ENCODE assay signal across 26 mouse cellular contexts in genomic region chr14:121967095-121967494, GRCm38 (mm10). TPM values are rescaled to one million over a fixed set of nuclear protein-coding genes. Genes with fewer than 3 reads are reported as not detected.
DNase-seq lines count a peak whose midpoint lies in the region; ATAC-seq and TF ChIP-seq lines count a peak whose summit lies in the region.
"Had no signal": no experiment of that assay in that cellular context is flagged by ENCODE, and none has a peak within 500 bp of the region (broad histone marks: within the 10 kb centered on the region; RNA-seq: fewer than 3 reads in every experiment).

No protein-coding gene starts in this region.

- H3K4me2 ChIP-seq in liver, embryonic 11.5 days: no peak overlapping the region
- H3K4me2 ChIP-seq in liver, postnatal 0 days (ENCODE audit: low read depth, low read length): no peak overlapping the region
- no peak overlapping the region for H3K4me2 ChIP-seq in intestine, postnatal 0 days (replicated peaks; ENCODE audit: low read depth)
- no peak overlapping the region for H3K4me2 ChIP-seq in stomach, embryonic 16.5 days (ENCODE audit: low read depth, low read length)
- H3K4me2 ChIP-seq: embryonic facial prominence, embryonic 13.5 days; forebrain, embryonic 12.5 days; forebrain, embryonic 15.5 days; heart, embryonic 13.5 days; hindbrain, embryonic 14.5 days had no signal

- no peak overlapping the region for H3K9ac ChIP-seq in liver, embryonic 11.5 days (ENCODE audit: low read depth, low read length)
- no peak overlapping the region for H3K9ac ChIP-seq in liver, postnatal 0 days (replicated peaks)
- no peak overlapping the region for H3K9ac ChIP-seq in intestine, postnatal 0 days (ENCODE audit: low read depth, low read length)
- no peak overlapping the region for H3K9ac ChIP-seq in stomach, embryonic 16.5 days (ENCODE audit: low read length)
- H3K9ac ChIP-seq: embryonic facial prominence, embryonic 13.5 days; forebrain, embryonic 12.5 days; forebrain, embryonic 15.5 days; heart, embryonic 13.5 days; hindbrain, embryonic 14.5 days had no signal

- peaks cover 22% of the 10 kb centered on the region for H3K4me1 ChIP-seq in liver, embryonic 11.5 days (replicated peaks; ENCODE audit: control insufficient read depth, insufficient read depth, low read length)
- H3K4me1 ChIP-seq in liver, postnatal 0 days (ENCODE audit: insufficient read depth): peaks cover 6% of the 10 kb centered on the region
- no peaks in the 10 kb centered on the region for H3K4me1 ChIP-seq in intestine, postnatal 0 days (replicated peaks; ENCODE audit: control insufficient read depth, insufficient read depth, low read length)
- H3K4me1 ChIP-seq in stomach, embryonic 16.5 days (ENCODE audit: control insufficient read depth, insufficient read depth, low read length): peaks cover 13% of the 10 kb centered on the region
- H3K4me1 ChIP-seq: forebrain, embryonic 12.5 days had no signal

- TF ChIP-seq EP300 in liver, postnatal 0 days (IDR thresholded peaks at IDR 0.05; ENCODE audit: low read depth): no peak

- WGBS in liver, embryonic 11.5 days: 67% methylated on average over 4 of the region's 4 CpGs
- 68% methylated on average over 4 of the region's 4 CpGs for WGBS in liver, postnatal 0 days (ENCODE audit: insufficient replicate concordance)
- 36% methylated on average over 4 of the region's 4 CpGs for WGBS in intestine, postnatal 0 days
- 59% methylated on average over 4 of the region's 4 CpGs for WGBS in stomach, embryonic 16.5 days

- no peaks in the 10 kb centered on the region for H3K9me3 ChIP-seq in liver, embryonic 11.5 days (ENCODE audit: control insufficient read depth, low read length)
- no peaks in the 10 kb centered on the region for H3K9me3 ChIP-seq in liver, postnatal 0 days (ENCODE audit: low read length)
- no peaks in the 10 kb centered on the region for H3K9me3 ChIP-seq in intestine, postnatal 0 days (ENCODE audit: control insufficient read depth)
- H3K9me3 ChIP-seq in stomach, embryonic 16.5 days (replicated peaks; ENCODE audit: control insufficient read depth, low read length): no peaks in the 10 kb centered on the region
- H3K9me3 ChIP-seq: embryonic facial prominence, embryonic 10.5 days; embryonic facial prominence, embryonic 13.5 days; forebrain, embryonic 12.5 days; forebrain, embryonic 15.5 days; heart, embryonic 13.5 days had no signal

- H3K27ac ChIP-seq in liver, embryonic 11.5 days (ENCODE audit: low read depth, low read length): no peak overlapping the region
- no peak overlapping the region for H3K27ac ChIP-seq in liver, postnatal 0 days (ENCODE audit: low read depth)
- H3K27ac ChIP-seq in intestine, postnatal 0 days (ENCODE audit: low read depth, low read length): no peak overlapping the region
- H3K27ac ChIP-seq in stomach, embryonic 16.5 days (ENCODE audit: low read length): no peak overlapping the region
- H3K27ac ChIP-seq: embryonic facial prominence, embryonic 10.5 days; embryonic facial prominence, embryonic 13.5 days; forebrain, embryonic 12.5 days; forebrain, embryonic 15.5 days; heart, embryonic 13.5 days; hindbrain, embryonic 14.5 days had no signal

- peak; percentile 25 for DNase-seq in liver, embryonic 11.5 days (ENCODE audit: low spot score)
- no peak for DNase-seq in liver, postnatal 0 days
- DNase-seq in yolk sac, embryonic 10.5 days (ENCODE audit: low spot score): no peak
- DNase-seq in right cerebral cortex, postnatal 10 days (ENCODE audit: low spot score in 2 of 2): no peak
- no peak for DNase-seq in kidney, postnatal 10 days
- DNase-seq: adrenal gland, adult 8-10 months; adrenal gland, postnatal 25 days; cerebellum, adult 11-12 months; cerebellum, adult 8-10 months; cerebellum, postnatal 10 days; cerebellum, postnatal 36 days; embryo, embryonic 11 days; gastrocnemius, postnatal 10 days; heart, postnatal 14 days; heart, postnatal 4 days had no signal

- no peaks in the 10 kb centered on the region for H3K27me3 ChIP-seq in liver, embryonic 11.5 days (replicated peaks; ENCODE audit: control insufficient read depth, insufficient read depth, low read length)
- H3K27me3 ChIP-seq in liver, postnatal 0 days (ENCODE audit: insufficient read depth, low read length): no peaks in the 10 kb centered on the region
- no peaks in the 10 kb centered on the region for H3K27me3 ChIP-seq in intestine, postnatal 0 days (replicated peaks; ENCODE audit: control insufficient read depth, insufficient read depth, low read length)
- H3K27me3 ChIP-seq in stomach, embryonic 16.5 days (ENCODE audit: control insufficient read depth, insufficient read depth, low read length): no peaks in the 10 kb centered on the region
- H3K27me3 ChIP-seq: embryonic facial prominence, embryonic 13.5 days; forebrain, embryonic 12.5 days; forebrain, embryonic 15.5 days; heart, embryonic 13.5 days had no signal

- no peak for ATAC-seq in liver, embryonic 11.5 days (replicated peaks; ENCODE audit: low FRiP score)
- ATAC-seq in liver, postnatal 0 days: no peak
- peak; percentile 25; the same call in 1 of the 2 replicates for ATAC-seq in intestine, postnatal 0 days
- peak; percentile 57; the same call in 1 of the 2 replicates for ATAC-seq in stomach, embryonic 16.5 days (ENCODE audit: insufficient read depth, low FRiP score)
- ATAC-seq: activated CD4-positive, CD25-positive, alpha-beta regulatory T cell, adult 4 months; forebrain, embryonic 15.5 days had no signal

- no peaks in the 10 kb centered on the region for H3K36me3 ChIP-seq in liver, embryonic 11.5 days (ENCODE audit: control insufficient read depth, insufficient read depth, low read length)
- H3K36me3 ChIP-seq in liver, postnatal 0 days (replicated peaks; ENCODE audit: insufficient read depth, low read length): no peaks in the 10 kb centered on the region
- H3K36me3 ChIP-seq in intestine, postnatal 0 days (ENCODE audit: control insufficient read depth, insufficient read depth): no peaks in the 10 kb centered on the region
- H3K36me3 ChIP-seq in stomach, embryonic 16.5 days (ENCODE audit: control insufficient read depth, insufficient read depth, low read length): no peaks in the 10 kb centered on the region
- H3K36me3 ChIP-seq: embryonic facial prominence, embryonic 10.5 days; embryonic facial prominence, embryonic 13.5 days; forebrain, embryonic 12.5 days; forebrain, embryonic 15.5 days; heart, embryonic 13.5 days had no signal

- no peak overlapping the region for H3K4me3 ChIP-seq in liver, embryonic 11.5 days (ENCODE audit: low read depth, low read length)
- H3K4me3 ChIP-seq in liver, postnatal 0 days (ENCODE audit: low read depth, low read length): no peak overlapping the region
- no peak overlapping the region for H3K4me3 ChIP-seq in intestine, postnatal 0 days (ENCODE audit: low read depth, low read length)
- no peak overlapping the region for H3K4me3 ChIP-seq in stomach, embryonic 16.5 days (replicated peaks; ENCODE audit: low read length)
- H3K4me3 ChIP-seq: embryonic facial prominence, embryonic 10.5 days; embryonic facial prominence, embryonic 13.5 days; erythroblast, embryonic 14.5 days; forebrain, embryonic 12.5 days; forebrain, embryonic 15.5 days; heart, embryonic 13.5 days had no signal

- TF ChIP-seq CTCF in liver, postnatal 0 days (IDR thresholded peaks at IDR 0.05; ENCODE audit: low read depth): no peak
- no peak for TF ChIP-seq CTCF in intestine, postnatal 0 days (IDR thresholded peaks at IDR 0.05; ENCODE audit: low read depth)

RNA-seq across cellular contexts. Expression of gene Gpr183, which starts 2.1 kb away (rescaled TPM):
- 3.2 and 3.9 TPM in 2 replicates for polyA plus RNA-seq in liver, embryonic 11.5 days (2014; fragmentation: Nextera tagmentation; extraction: Ambion mirVana)
- polyA plus RNA-seq in liver, postnatal 0 days (2015; fragmentation: Nextera tagmentation; extraction: Ambion mirVana): 0.94 and 0.95 TPM in 2 replicates
- polyA plus RNA-seq in intestine, postnatal 0 days (2015; fragmentation: Nextera tagmentation; extraction: Ambion mirVana): 1.5 and 1.6 TPM in 2 replicates
- polyA plus RNA-seq in stomach, embryonic 16.5 days (2015; fragmentation: Nextera tagmentation; extraction: Ambion mirVana): 4.1 and 4.7 TPM in 2 replicates

RNA-seq across cellular contexts. Expression of gene Gpr18, which starts 51.5 kb away (rescaled TPM):
- not detected in 2 replicates for polyA plus RNA-seq in liver, embryonic 11.5 days (2014; fragmentation: Nextera tagmentation; extraction: Ambion mirVana)
- polyA plus RNA-seq in liver, postnatal 0 days (2015; fragmentation: Nextera tagmentation; extraction: Ambion mirVana): 0.78 and 0.81 TPM in 2 replicates
- polyA plus RNA-seq in intestine, postnatal 0 days (2015; fragmentation: Nextera tagmentation; extraction: Ambion mirVana): 0.10 and 0.13 TPM in 2 replicates
- polyA plus RNA-seq in stomach, embryonic 16.5 days (2015; fragmentation: Nextera tagmentation; extraction: Ambion mirVana): 0.26 and 0.35 TPM in 2 replicates
- polyA plus RNA-seq: brain, embryonic 14.5 days; erythroblast, embryonic 14.5 days; heart, embryonic 13.5 days; hindbrain, embryonic 14.5 days had no signal

Comparison
In these comparisons a context has a peak if more than half of its experiments do, and no peak if none do; other contexts are left out.
1. ATAC-seq: peak in intestine, postnatal 0 days (single experiment) and stomach, embryonic 16.5 days (single experiment); none in liver, embryonic 11.5 days (single experiment) and liver, postnatal 0 days (single experiment).